Mouse (Mus musculus) E14TG2a.4 (cell line): Measurements from ENCODE around the gene Olfr551.

Source experiments
- CTCF ChIP-seq: conservative IDR thresholded peaks from 2 replicates; pipeline ENCODE4 v1.5.1; 2014; ENCODE audit warnings: low read length
- POU5F1 ChIP-seq: IDR thresholded peaks from 2 replicates; pipeline ENCODE4 v1.6.1; 2014; ENCODE audit warnings: low read length, borderline replicate concordance

DNA sequence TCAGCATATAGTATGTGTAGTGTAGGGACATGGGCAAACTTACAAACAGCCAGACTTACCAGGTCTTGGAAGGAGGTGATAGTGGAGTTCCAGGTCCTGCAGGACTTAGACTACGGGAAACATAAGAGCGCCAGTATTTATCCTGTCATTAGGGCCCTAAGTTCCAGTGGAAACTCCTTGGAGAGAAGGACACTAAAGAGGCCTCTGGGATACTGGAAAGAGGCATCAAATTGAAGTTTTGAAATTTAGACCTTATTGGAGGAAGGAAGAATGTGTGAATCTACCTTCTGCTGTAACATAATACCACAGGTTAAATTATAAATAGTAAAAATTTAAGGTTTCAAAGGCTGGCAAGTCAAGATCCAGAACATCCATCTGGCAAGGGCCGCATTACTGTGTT lies at the start of gene Olfr551:
- TF ChIP-seq CTCF (no peak), POU5F1 (no peak)
